Mouse (Mus musculus) lung, postnatal 0 days (tissue): Measurements from ENCODE around the gene Acbd4. TPM values are rescaled to one million over a fixed set of nuclear protein-coding genes. Genes with fewer than 3 reads are reported as not detected.

ENCODE experiments used
- ATAC-seq: fragments of 200-750 bp; cut with Nextera tagmentation; 2 replicates; pipeline ENCODE4 v1.8.0; 2017; ENCODE audit warnings: moderate library complexity
- DNase-seq: peaks from one replicate; pipeline ENCODE4 v3.0.0-alpha.2; 2016; ENCODE audit warnings: low spot score
- H3K27ac ChIP-seq: fragments of 300-500 bp; sonication (generic); 2 replicates; pipeline ENCODE4 v1.5.1; 2014; ENCODE audit warnings: antibody characterized with exemption, mild to moderate bottlenecking, low read length, mixed read lengths
- H3K27me3 ChIP-seq: fragments of 300-500 bp; sonication (generic); replicated peaks from 2 replicates; pipeline ENCODE4 v1.6.1; 2014; ENCODE audit warnings: low read length, mixed read lengths; ENCODE audit not compliant: insufficient read depth
- H3K36me3 ChIP-seq: fragments of 300-500 bp; sonication (generic); 2 replicates; pipeline ENCODE4 v1.6.1; 2014; ENCODE audit warnings: low read length, mixed read lengths; ENCODE audit not compliant: insufficient read depth
- H3K4me1 ChIP-seq: fragments of 300-500 bp; sonication (generic); 2 replicates; pipeline ENCODE4 v1.6.1; 2014; ENCODE audit warnings: antibody characterized with exemption, low read depth, low read length, mixed read lengths; ENCODE audit not compliant: insufficient read depth
- H3K4me2 ChIP-seq: fragments of 300-500 bp; sonication (generic); replicated peaks from 2 replicates; pipeline ENCODE4 v1.6.1; 2014; ENCODE audit warnings: low read depth, mild to moderate bottlenecking, low read length, moderate library complexity, mixed read lengths
- H3K4me3 ChIP-seq: fragments of 300-500 bp; sonication (generic); 2 replicates; pipeline ENCODE4 v1.5.1; 2014; ENCODE audit warnings: low read depth, low read length
- H3K9ac ChIP-seq: fragments of 300-500 bp; sonication (generic); replicated peaks from 2 replicates; pipeline ENCODE4 v1.6.1; 2014; ENCODE audit warnings: low read depth, mild to moderate bottlenecking
- H3K9me3 ChIP-seq: fragments of 300-500 bp; sonication (generic); 2 replicates; pipeline ENCODE4 v1.6.1; 2016; ENCODE audit warnings: low read length, mixed read lengths
- CTCF ChIP-seq: IDR thresholded peaks from 2 replicates; pipeline ENCODE4 v1.5.1; 2016; ENCODE audit warnings: antibody characterized with exemption, mild to moderate bottlenecking
- EP300 ChIP-seq: IDR thresholded peaks from 2 replicates; pipeline ENCODE4 v1.6.1; 2016; ENCODE audit warnings: antibody characterized with exemption, mild to moderate bottlenecking, control low read depth
- WGBS: fragments of 180-500 bp; shearing (Covaris S2); extraction: QIAGEN DNeasy Blood & Tissue Kit; methylation state at CpG from one replicate; pipeline ENCODE4 v1.1.7; 2014; 5-methylcytosine and 5-hydroxymethylcytosine counted together
- polyA plus RNA-seq: library from polyadenylated mRNA; unstranded; fragments of >200 nt; fragmentation: Nextera tagmentation; extraction: Ambion mirVana; gene quantifications from 2 replicates; pipeline ENCODE4 v1.2.1, GENCODE M21; 2015

Gene Acbd4
- polyA plus RNA-seq, 1 experiment from 2014 or later = 34.5 TPM

DNA sequence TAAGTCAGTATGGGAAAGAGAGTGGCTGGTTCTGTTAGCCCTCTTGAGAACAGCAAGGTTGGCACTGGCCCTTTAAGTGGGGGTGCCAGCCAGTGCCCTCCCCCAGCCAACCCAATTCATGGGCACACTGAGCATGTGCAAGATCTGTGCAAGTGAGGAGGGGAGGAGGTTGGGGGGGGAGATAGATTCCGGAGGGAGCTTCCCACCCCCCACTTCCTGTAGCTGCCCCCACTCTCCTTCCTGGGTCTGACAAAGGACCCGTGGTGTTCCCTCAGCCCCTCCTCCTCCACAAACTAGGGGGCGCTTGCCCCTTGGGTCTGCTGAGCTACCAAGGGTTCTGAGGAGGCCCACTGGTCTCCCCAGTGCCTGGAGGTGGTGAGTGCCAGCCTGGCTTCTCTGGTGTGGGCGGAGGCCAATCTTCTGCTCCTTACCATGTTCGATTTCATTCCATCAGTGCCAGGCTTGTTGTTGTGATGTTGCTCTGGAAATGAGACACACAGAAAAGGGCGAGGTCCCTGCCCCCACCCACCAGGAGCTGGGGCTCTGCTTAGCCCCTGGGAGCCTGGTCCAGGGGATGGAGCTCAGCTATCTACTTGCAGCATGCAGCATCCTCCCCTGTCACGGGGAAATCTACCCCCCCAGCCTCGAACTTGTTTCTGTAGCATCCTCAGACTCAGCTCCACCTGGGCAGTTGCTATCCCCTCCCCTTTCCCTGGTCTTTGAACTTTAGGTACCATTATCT lies 41.1 kb downstream of the Acbd4 start:
- Histone ChIP-seq H3K36me3 (no peaks in the 10 kb centered on the region; the same call in 1 of the 2 replicates), H3K9me3 (no peaks in the 10 kb centered on the region), H3K4me3 (no peak overlapping the region), H3K27ac (peak overlapping the region; percentile 86), H3K9ac (peak overlapping the region; percentile 19; the same call in 1 of the 2 replicates), H3K4me2 (peak overlapping the region; percentile 36), H3K27me3 (no peaks in the 10 kb centered on the region), H3K4me1 (peaks cover 18% of the 10 kb centered on the region; the same call in 1 of the 2 replicates)
- ATAC-seq (peak; percentile 75), DNase-seq (peak; percentile 83)
- TF ChIP-seq EP300 = peak; percentile 21; the same call in 1 of the 2 replicates
- peak; percentile 51 for TF ChIP-seq CTCF
- 25% methylated on average over 7 of the region's 8 CpGs for WGBS

- ATAC-seq (no peak), DNase-seq (peak; percentile 65)
- H3K4me3 ChIP-seq = no peak overlapping the region
- H3K9me3 ChIP-seq = no peaks in the 10 kb centered on the region
- TF ChIP-seq EP300 (no peak), CTCF (no peak)
- no peak overlapping the region for H3K9ac ChIP-seq
- no peak overlapping the region for H3K4me2 ChIP-seq
- H3K27ac ChIP-seq = peak overlapping the region; percentile 32; the same call in 1 of the 2 replicates
- 46% methylated on average over 12 of the region's 12 CpGs for WGBS
- H3K4me1 ChIP-seq = peaks cover 18% of the 10 kb centered on the region; the same call in 1 of the 2 replicates
- H3K36me3 ChIP-seq = no peaks in the 10 kb centered on the region; the same call in 1 of the 2 replicates
- H3K27me3 ChIP-seq = no peaks in the 10 kb centered on the region
Observed at GRCm38 (mm10) chr11:103144309-103145285, 43.1 kb downstream of the Acbd4 start.

- 78% methylated on average over 4 of the region's 4 CpGs for WGBS
- Histone ChIP-seq H3K4me3 (no peak overlapping the region), H3K4me2 (no peak overlapping the region), H3K27me3 (no peaks in the 10 kb centered on the region), H3K9me3 (no peaks in the 10 kb centered on the region), H3K4me1 (peaks cover 11% of the 10 kb centered on the region; the same call in 1 of the 2 replicates), H3K27ac (no peak overlapping the region), H3K36me3 (no peaks in the 10 kb centered on the region), H3K9ac (no peak overlapping the region)
- DNase-seq = no peak
- TF ChIP-seq CTCF (0 out of 2 replicates have a peak, but pooled peaks have one; percentile 5), EP300 (no peak)
- no peak for ATAC-seq
Observed at GRCm38 (mm10) chr11:103146386-103146785, 44.9 kb downstream of the Acbd4 start.

- TF ChIP-seq CTCF (no peak), EP300 (no peak)
- H3K9me3 ChIP-seq = no peaks in the 10 kb centered on the region
- no peaks in the 10 kb centered on the region for H3K27me3 ChIP-seq
- WGBS = 61% methylated on average over 4 of the region's 4 CpGs
- no peak overlapping the region for H3K4me3 ChIP-seq
- no peak for DNase-seq
- no peak for ATAC-seq
- no peak overlapping the region for H3K9ac ChIP-seq
- H3K27ac ChIP-seq = no peak overlapping the region
- H3K4me1 ChIP-seq = peaks cover under 1% of the 10 kb centered on the region; the same call in 1 of the 2 replicates
- H3K4me2 ChIP-seq = no peak overlapping the region
- H3K36me3 ChIP-seq = no peaks in the 10 kb centered on the region
Observed at GRCm38 (mm10) chr11:103147766-103148165, 46.3 kb downstream of the Acbd4 start.

DNA sequence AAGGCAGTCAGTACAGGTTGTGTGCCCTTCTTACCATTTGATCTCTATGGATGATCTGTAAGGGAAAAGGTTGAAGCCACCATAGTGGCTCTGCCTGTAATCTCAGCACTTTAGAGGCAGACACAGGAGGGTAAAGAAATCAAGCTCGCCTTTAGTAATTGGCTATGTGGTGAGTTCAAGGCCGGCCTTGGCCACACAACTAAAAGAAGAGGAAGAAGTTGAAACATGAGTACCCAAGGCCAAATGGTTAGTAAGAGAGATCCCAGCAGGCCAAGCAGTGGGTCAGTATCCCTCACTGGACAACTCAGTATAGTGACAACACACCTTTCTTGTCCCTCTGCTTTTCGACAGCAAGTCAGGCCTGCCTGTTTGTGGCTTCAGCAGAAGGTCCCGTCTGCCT lies 48.3 kb downstream of the Acbd4 start:
- no peaks in the 10 kb centered on the region for H3K36me3 ChIP-seq
- H3K4me2 ChIP-seq = no peak overlapping the region
- H3K9me3 ChIP-seq = no peaks in the 10 kb centered on the region
- no peak overlapping the region for H3K9ac ChIP-seq
- no peaks in the 10 kb centered on the region for H3K27me3 ChIP-seq
- whole genome bisulfite sequencing = 88% methylated on average over 4 of the region's 4 CpGs
- ATAC-seq = no peak
- no peak overlapping the region for H3K27ac ChIP-seq
- TF ChIP-seq EP300 (no peak), CTCF (no peak)
- no peaks in the 10 kb centered on the region for H3K4me1 ChIP-seq
- DNase-seq = no peak
- H3K4me3 ChIP-seq = no peak overlapping the region
